Mouse (Mus musculus) ES-E14 (cell line): Measurements from ENCODE around the gene Lmbr1.

Experiments
- HCFC1 ChIP-seq: IDR thresholded peaks from 2 replicates; pipeline ENCODE4 v1.6.1; 2012; ENCODE audit warnings: low read length, inconsistent platforms, borderline replicate concordance; ENCODE audit not compliant: insufficient read depth
- MAFK ChIP-seq: IDR thresholded peaks from 2 replicates; pipeline ENCODE4 v1.6.1; 2014; ENCODE audit warnings: mild to moderate bottlenecking, low read depth, low read length, inconsistent platforms; ENCODE audit not compliant: insufficient read depth
- ZC3H11A ChIP-seq: IDR thresholded peaks from 2 replicates; pipeline ENCODE4 v1.6.1; 2012; ENCODE audit warnings: low read depth, mild to moderate bottlenecking, inconsistent platforms, low read length, borderline replicate concordance

GRCm38 (mm10) chr5:29251496-29251873 is 126.7 kb downstream of the Lmbr1 start:
- TF ChIP-seq MAFK = no peak
- no peak for TF ChIP-seq ZC3H11A
- TF ChIP-seq HCFC1 = no peak
